Mouse (Mus musculus) embryonic facial prominence, embryonic 15.5 days (tissue): Measurements from ENCODE around the gene Prim2. TPM values are rescaled to one million over a fixed set of nuclear protein-coding genes. Genes with fewer than 3 reads are reported as not detected.

ENCODE experiments used
- ATAC-seq: fragments of 200-750 bp; cut with Nextera tagmentation; 2 replicates; pipeline ENCODE4 v1.8.0; 2017; ENCODE audit warnings: low read depth, moderate TSS enrichment; ENCODE audit not compliant: insufficient number of reproducible peaks, low FRiP score, low TSS enrichment
- H3K27ac ChIP-seq: fragments of 300-500 bp; sonication (generic); replicated peaks from 2 replicates; pipeline ENCODE4 v1.5.1; 2015; ENCODE audit warnings: mild to moderate bottlenecking, inconsistent platforms
- H3K27me3 ChIP-seq: fragments of 300-500 bp; sonication (generic); 2 replicates; pipeline ENCODE4 v1.6.1; 2015; ENCODE audit warnings: inconsistent platforms
- H3K36me3 ChIP-seq: fragments of 300-500 bp; sonication (generic); 2 replicates; pipeline ENCODE4 v1.6.1; 2015; ENCODE audit warnings: mild to moderate bottlenecking, inconsistent platforms
- H3K4me1 ChIP-seq: fragments of 300-500 bp; sonication (generic); 2 replicates; pipeline ENCODE4 v1.6.1; 2015; ENCODE audit warnings: inconsistent platforms
- H3K4me2 ChIP-seq: fragments of 300-500 bp; sonication (generic); replicated peaks from 2 replicates; pipeline ENCODE4 v1.6.1; 2015; ENCODE audit warnings: mild to moderate bottlenecking, inconsistent platforms
- H3K4me3 ChIP-seq: fragments of 300-500 bp; sonication (generic); replicated peaks from 2 replicates; pipeline ENCODE4 v1.5.1; 2015; ENCODE audit warnings: mild to moderate bottlenecking, inconsistent platforms
- H3K9ac ChIP-seq: fragments of 300-500 bp; sonication (generic); 2 replicates; pipeline ENCODE4 v1.6.1; 2015; ENCODE audit warnings: inconsistent platforms
- H3K9me3 ChIP-seq: fragments of 300-500 bp; sonication (generic); replicated peaks from 2 replicates; pipeline ENCODE4 v1.6.1; 2016; ENCODE audit warnings: inconsistent platforms
- WGBS: fragments of 180-500 bp; shearing (Covaris S2); methylation state at CpG from one replicate; pipeline ENCODE4 v1.1.7; 2015; 5-methylcytosine and 5-hydroxymethylcytosine counted together
- polyA plus RNA-seq: library from polyadenylated mRNA; unstranded; fragments of >200 nt; fragmentation: Nextera tagmentation; extraction: Ambion mirVana; gene quantifications from 2 replicates; pipeline ENCODE4 v1.2.1, GENCODE M21; 2015

The Prim2 gene
- polyA plus RNA-seq, 1 experiment from 2014 or later, result 30.3 TPM

GRCm38 (mm10) chr1:33650875-33651274 lies 18.7 kb downstream of the Prim2 start:
- H3K27ac ChIP-seq, result no peak overlapping the region
- no peak overlapping the region for H3K4me2 ChIP-seq
- peaks cover 16% of the 10 kb centered on the region for H3K36me3 ChIP-seq
- WGBS, result 93% methylated on average over 11 of the region's 11 CpGs
- H3K4me1 ChIP-seq, result no peaks in the 10 kb centered on the region
- H3K27me3 ChIP-seq, result no peaks in the 10 kb centered on the region
- ATAC-seq, result no peak
- no peak overlapping the region for H3K9ac ChIP-seq
- H3K9me3 ChIP-seq, result no peaks in the 10 kb centered on the region
- no peak overlapping the region for H3K4me3 ChIP-seq

GRCm38 (mm10) chr1:33649534-33650108 lies 20.0 kb downstream of the Prim2 start:
- 91% methylated on average over 9 of the region's 9 CpGs for WGBS
- Histone ChIP-seq H3K9me3 (no peaks in the 10 kb centered on the region), H3K9ac (no peak overlapping the region), H3K27me3 (no peaks in the 10 kb centered on the region), H3K36me3 (peaks cover 16% of the 10 kb centered on the region), H3K4me3 (no peak overlapping the region), H3K4me1 (no peaks in the 10 kb centered on the region), H3K4me2 (no peak overlapping the region), H3K27ac (no peak overlapping the region)
- ATAC-seq, result no peak

- Histone ChIP-seq H3K27me3 (no peaks in the 10 kb centered on the region), H3K27ac (no peak overlapping the region), H3K4me2 (no peak overlapping the region), H3K9ac (no peak overlapping the region), H3K36me3 (peaks cover 16% of the 10 kb centered on the region), H3K9me3 (no peaks in the 10 kb centered on the region), H3K4me3 (no peak overlapping the region), H3K4me1 (no peaks in the 10 kb centered on the region)
- WGBS, result 86% methylated on average over 4 of the region's 4 CpGs
- no peak for ATAC-seq
Observed at GRCm38 (mm10) chr1:33649021-33649420, 20.6 kb downstream of the Prim2 start.

- H3K9me3 ChIP-seq, result no peaks in the 10 kb centered on the region
- no peak overlapping the region for H3K27ac ChIP-seq
- WGBS, result 81% methylated on average over 4 of the region's 4 CpGs
- H3K27me3 ChIP-seq, result no peaks in the 10 kb centered on the region
- no peaks in the 10 kb centered on the region for H3K4me1 ChIP-seq
- peaks cover 16% of the 10 kb centered on the region for H3K36me3 ChIP-seq
- H3K9ac ChIP-seq, result no peak overlapping the region
- H3K4me2 ChIP-seq, result no peak overlapping the region
- no peak overlapping the region for H3K4me3 ChIP-seq
- no peak for ATAC-seq
Observed at GRCm38 (mm10) chr1:33647661-33648060, 21.9 kb downstream of the Prim2 start.

- WGBS, result 81% methylated on average over 4 of the region's 4 CpGs
- H3K27ac ChIP-seq, result no peak overlapping the region
- ATAC-seq, result no peak
- no peaks in the 10 kb centered on the region for H3K27me3 ChIP-seq
- H3K9me3 ChIP-seq, result no peaks in the 10 kb centered on the region
- no peak overlapping the region for H3K4me3 ChIP-seq
- no peaks in the 10 kb centered on the region for H3K4me1 ChIP-seq
- peaks cover 14% of the 10 kb centered on the region for H3K36me3 ChIP-seq
- no peak overlapping the region for H3K9ac ChIP-seq
- H3K4me2 ChIP-seq, result no peak overlapping the region
Observed at GRCm38 (mm10) chr1:33647173-33647572, 22.4 kb downstream of the Prim2 start.

GRCm38 (mm10) chr1:33645689-33646088 lies 23.9 kb downstream of the Prim2 start:
- no peak overlapping the region for H3K4me3 ChIP-seq
- no peak overlapping the region for H3K9ac ChIP-seq
- H3K27me3 ChIP-seq, result no peaks in the 10 kb centered on the region
- 100% methylated on average over 1 of the region's 1 CpGs for WGBS
- H3K4me1 ChIP-seq, result no peaks in the 10 kb centered on the region
- no peak for ATAC-seq
- no peak overlapping the region for H3K27ac ChIP-seq
- H3K4me2 ChIP-seq, result no peak overlapping the region
- H3K9me3 ChIP-seq, result no peaks in the 10 kb centered on the region
- peaks cover 10% of the 10 kb centered on the region for H3K36me3 ChIP-seq

GRCm38 (mm10) chr1:33641139-33641538 lies 28.5 kb downstream of the Prim2 start:
- H3K4me1 ChIP-seq, result no peaks in the 10 kb centered on the region
- no peak overlapping the region for H3K27ac ChIP-seq
- peaks cover 13% of the 10 kb centered on the region for H3K36me3 ChIP-seq
- no peak for ATAC-seq
- no peak overlapping the region for H3K4me3 ChIP-seq
- 86% methylated on average over 2 of the region's 2 CpGs for WGBS
- no peaks in the 10 kb centered on the region; the same call in 1 of the 2 replicates for H3K9me3 ChIP-seq
- no peak overlapping the region for H3K4me2 ChIP-seq
- no peaks in the 10 kb centered on the region for H3K27me3 ChIP-seq
- H3K9ac ChIP-seq, result no peak overlapping the region

GRCm38 (mm10) chr1:33640089-33640488 lies 29.5 kb downstream of the Prim2 start:
- H3K27me3 ChIP-seq, result no peaks in the 10 kb centered on the region
- no peaks in the 10 kb centered on the region; the same call in 1 of the 2 replicates for H3K9me3 ChIP-seq
- 93% methylated on average over 5 of the region's 5 CpGs for WGBS
- no peaks in the 10 kb centered on the region for H3K4me1 ChIP-seq
- no peak overlapping the region for H3K4me3 ChIP-seq
- no peak overlapping the region for H3K9ac ChIP-seq
- no peak overlapping the region for H3K27ac ChIP-seq
- H3K36me3 ChIP-seq, result peaks cover 13% of the 10 kb centered on the region
- ATAC-seq, result no peak
- no peak overlapping the region for H3K4me2 ChIP-seq

- Histone ChIP-seq H3K4me3 (no peak overlapping the region), H3K4me2 (no peak overlapping the region), H3K4me1 (no peaks in the 10 kb centered on the region), H3K27me3 (no peaks in the 10 kb centered on the region), H3K9me3 (no peaks in the 10 kb centered on the region; the same call in 1 of the 2 replicates), H3K9ac (no peak overlapping the region), H3K27ac (no peak overlapping the region), H3K36me3 (peaks cover 15% of the 10 kb centered on the region)
- WGBS, result 92% methylated on average over 7 of the region's 7 CpGs
- no peak for ATAC-seq
Observed at GRCm38 (mm10) chr1:33639234-33639633, 30.4 kb downstream of the Prim2 start.

GRCm38 (mm10) chr1:33637827-33638226 lies 31.8 kb downstream of the Prim2 start:
- peak; percentile 19; the same call in 1 of the 2 replicates for ATAC-seq
- H3K4me2 ChIP-seq, result no peak overlapping the region
- 95% methylated on average over 14 of the region's 14 CpGs for WGBS
- no peaks in the 10 kb centered on the region for H3K27me3 ChIP-seq
- no peak overlapping the region for H3K4me3 ChIP-seq
- no peaks in the 10 kb centered on the region for H3K4me1 ChIP-seq
- H3K36me3 ChIP-seq, result peaks cover 25% of the 10 kb centered on the region
- no peak overlapping the region for H3K9ac ChIP-seq
- H3K9me3 ChIP-seq, result no peaks in the 10 kb centered on the region; the same call in 1 of the 2 replicates
- no peak overlapping the region for H3K27ac ChIP-seq

- 88% methylated on average over 10 of the region's 10 CpGs for WGBS
- no peak overlapping the region for H3K4me2 ChIP-seq
- H3K4me1 ChIP-seq, result no peaks in the 10 kb centered on the region
- no peak overlapping the region for H3K27ac ChIP-seq
- no peak overlapping the region for H3K4me3 ChIP-seq
- no peaks in the 10 kb centered on the region; the same call in 1 of the 2 replicates for H3K9me3 ChIP-seq
- no peak for ATAC-seq
- H3K36me3 ChIP-seq, result peaks cover 28% of the 10 kb centered on the region
- no peaks in the 10 kb centered on the region for H3K27me3 ChIP-seq
- H3K9ac ChIP-seq, result no peak overlapping the region
Observed at GRCm38 (mm10) chr1:33636421-33637195, 33.0 kb downstream of the Prim2 start.
